Mouse (Mus musculus) ES-E14 (cell line): Measurements from ENCODE around the gene Hes6. TPM values are rescaled to one million over a fixed set of nuclear protein-coding genes. Genes with fewer than 3 reads are reported as not detected.

Source experiments
- DNase-seq: peaks from one replicate; pipeline ENCODE4 v3.0.0-alpha.2; 2013; ENCODE audit warnings: low read depth, low spot score
- H3K27ac ChIP-seq: 2 replicates; pipeline ENCODE4 v1.5.1; 2012; ENCODE audit warnings: low read depth, mild to moderate bottlenecking, low read length, moderate library complexity, mixed read lengths; ENCODE audit not compliant: poor library complexity, insufficient read depth, severe bottlenecking
- H3K36me3 ChIP-seq: 2 replicates; pipeline ENCODE4 v1.6.1; 2012; ENCODE audit warnings: mild to moderate bottlenecking, low read length, moderate library complexity, mixed read lengths; ENCODE audit not compliant: control insufficient read depth, poor library complexity, insufficient read depth, severe bottlenecking
- H3K4me1 ChIP-seq, 2 experiments: fragments of 150-350 bp in 1 of 2; sonication (generic) in 1 of 2; 2 replicates each; pipeline ENCODE4 v1.6.1; 2012; ENCODE audit warnings: low read length in 2 of 2, mild to moderate bottlenecking in 1 of 2, mixed read lengths in 1 of 2; ENCODE audit not compliant: control insufficient read depth in 2 of 2, insufficient read depth in 2 of 2, poor library complexity in 1 of 2
- H3K4me3 ChIP-seq, 2 experiments: fragments of 150-350 bp in 1 of 2; sonication (generic) in 1 of 2; 2 replicates each; pipeline ENCODE4 v1.5.1; 2012; ENCODE audit warnings: low read length in 2 of 2, low read depth in 1 of 2, mild to moderate bottlenecking in 1 of 2, mixed read lengths in 1 of 2; ENCODE audit not compliant: insufficient read depth in 1 of 2, poor library complexity in 1 of 2, severe bottlenecking in 1 of 2
- H3K9ac ChIP-seq: 2 replicates; pipeline ENCODE4 v1.6.1; 2012; ENCODE audit warnings: low read depth, mild to moderate bottlenecking, low read length, mixed read lengths; ENCODE audit not compliant: poor library complexity, insufficient read depth, severe bottlenecking
- H3K9me3 ChIP-seq: fragments of 150-350 bp; sonication (generic); 2 replicates; pipeline ENCODE4 v1.6.1; 2012; ENCODE audit warnings: low read depth, mild to moderate bottlenecking, low read length; ENCODE audit not compliant: control insufficient read depth, insufficient read depth
- CHD2 ChIP-seq: IDR thresholded peaks from 2 replicates; pipeline ENCODE4 v1.6.1; 2014; ENCODE audit warnings: mild to moderate bottlenecking, low read depth, low read length, inconsistent platforms
- HCFC1 ChIP-seq: IDR thresholded peaks from 2 replicates; pipeline ENCODE4 v1.6.1; 2012; ENCODE audit warnings: low read length, inconsistent platforms, borderline replicate concordance; ENCODE audit not compliant: insufficient read depth
- MAFK ChIP-seq: IDR thresholded peaks from 2 replicates; pipeline ENCODE4 v1.6.1; 2014; ENCODE audit warnings: mild to moderate bottlenecking, low read depth, low read length, inconsistent platforms; ENCODE audit not compliant: insufficient read depth
- ZC3H11A ChIP-seq: IDR thresholded peaks from 2 replicates; pipeline ENCODE4 v1.6.1; 2012; ENCODE audit warnings: low read depth, mild to moderate bottlenecking, inconsistent platforms, low read length, borderline replicate concordance
- ZNF384 ChIP-seq: IDR thresholded peaks from 2 replicates; pipeline ENCODE4 v1.6.1; 2012; ENCODE audit warnings: low read depth, low read length, inconsistent platforms
- in situ Hi-C, 2 experiments: fragments of 600-800 bp; cut with MboI; formaldehyde crosslinking; loops; one replicate each; pipeline ENCODE4 v1.15.1; 2025; ENCODE audit warnings: low sequenced_read_pairs in 2 of 2, inconsistent platforms in 1 of 2; ENCODE audit not compliant: unreplicated experiment in 2 of 2
- total RNA-seq: library from RNA; depleted of rRNA; stranded (reverse); fragments of 300-350 nt; gene quantifications from 2 replicates; pipeline ENCODE4 v1.2.3, GENCODE M21; 2012; rRNA removed

Gene Hes6
- total RNA-seq, 1 experiment, result 13.3 TPM

GRCm38 (mm10) chr1:91366215-91367108, 47.4 kb downstream of the Hes6 start, which contains the start of gene Erfe:
Gene Erfe, plus strand, starts transcription at chr1:91366430.
- TF ChIP-seq CHD2, result no peak
- TF ChIP-seq ZC3H11A, result no peak
- TF ChIP-seq HCFC1, result no peak
- no peak for TF ChIP-seq ZNF384
- TF ChIP-seq MAFK, result no peak
- DNase-seq, result peak; percentile 53
- H3K9ac ChIP-seq, result peak within 1 kb of the TSS; percentile 77
- H3K4me3 ChIP-seq, result peak within 1 kb of the TSS; percentile 75 to 83
- no peaks in the 10 kb centered on the region for H3K9me3 ChIP-seq
- in situ Hi-C loops, result no loop called here
- peaks cover 2 to 5% of the 10 kb centered on the region in 2 experiments; a peak in 2 of 4 replicates for H3K4me1 ChIP-seq
- peaks cover 8% of the 10 kb centered on the region; the same call in 1 of the 2 replicates for H3K36me3 ChIP-seq
- no peak within 1 kb of the TSS for H3K27ac ChIP-seq

GRCm38 (mm10) chr1:91365816-91366214, 48.0 kb downstream of the Hes6 start:
- in situ Hi-C loops, result no loop called here
- TF ChIP-seq ZC3H11A (no peak), MAFK (no peak), HCFC1 (no peak), CHD2 (no peak), ZNF384 (no peak)
- H3K9me3 ChIP-seq, result no peaks in the 10 kb centered on the region
- H3K9ac ChIP-seq, result no peak overlapping the region; the same call in 1 of the 2 replicates
- no peak for DNase-seq
- H3K4me3 ChIP-seq, result peak overlapping the region; percentile 28 to 75; a peak in 2 of 4 replicates
- peaks cover 3% of the 10 kb centered on the region; the same call in 1 of the 2 replicates for H3K36me3 ChIP-seq
- H3K27ac ChIP-seq, result no peak overlapping the region
- peaks cover 2 to 5% of the 10 kb centered on the region in 2 experiments; a peak in 2 of 4 replicates for H3K4me1 ChIP-seq

DNA sequence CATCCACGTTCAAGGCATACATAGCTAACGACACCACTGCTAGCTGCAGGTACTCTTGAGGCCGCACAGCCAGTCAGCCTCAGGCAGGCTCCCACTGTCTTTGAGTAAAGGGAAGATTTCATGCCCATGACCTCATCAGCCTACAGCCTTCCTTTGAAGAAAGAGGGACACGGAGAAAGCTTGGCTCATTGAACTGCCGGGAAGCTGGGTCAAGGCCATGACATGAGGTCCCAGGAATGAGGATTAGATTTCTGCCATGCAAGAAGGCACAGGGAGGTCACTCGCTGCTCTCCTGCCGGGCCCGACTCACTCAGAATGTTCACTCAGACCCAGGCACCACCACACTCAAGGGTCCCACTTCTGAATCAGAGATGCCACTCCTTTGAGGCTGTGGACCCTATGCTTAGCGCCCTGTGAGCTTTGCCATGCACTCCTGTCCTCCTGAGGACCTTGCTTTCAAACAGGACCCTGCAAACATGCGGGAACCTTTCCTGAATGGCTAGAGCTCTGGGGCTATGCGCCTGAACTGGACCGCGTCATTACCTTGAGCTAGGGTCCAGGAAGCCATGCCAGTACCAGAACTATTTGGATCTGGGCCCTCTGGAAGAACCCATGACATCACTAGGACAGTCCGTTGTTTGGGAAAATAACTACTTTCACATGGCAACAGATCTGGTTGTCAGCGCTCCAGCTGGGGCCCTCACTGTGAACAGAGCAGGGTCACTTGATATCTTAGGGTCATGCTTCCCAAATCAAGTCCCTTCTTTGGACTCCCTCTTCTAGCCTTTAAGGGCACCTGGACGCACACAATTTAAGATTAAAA, 48.8 kb downstream of the Hes6 start:
- Histone ChIP-seq H3K36me3 (peaks cover under 1% of the 10 kb centered on the region; the same call in 1 of the 2 replicates), H3K9me3 (no peaks in the 10 kb centered on the region), H3K4me3 (no peak overlapping the region), H3K4me1 (peaks cover 0 to 2% of the 10 kb centered on the region in 2 experiments; a peak in 1 of 4 replicates), H3K9ac (no peak overlapping the region), H3K27ac (no peak overlapping the region)
- TF ChIP-seq ZNF384 (no peak), MAFK (no peak), ZC3H11A (no peak), HCFC1 (no peak), CHD2 (no peak)
- DNase-seq, result no peak
- in situ Hi-C loops, result no loop called here

DNA sequence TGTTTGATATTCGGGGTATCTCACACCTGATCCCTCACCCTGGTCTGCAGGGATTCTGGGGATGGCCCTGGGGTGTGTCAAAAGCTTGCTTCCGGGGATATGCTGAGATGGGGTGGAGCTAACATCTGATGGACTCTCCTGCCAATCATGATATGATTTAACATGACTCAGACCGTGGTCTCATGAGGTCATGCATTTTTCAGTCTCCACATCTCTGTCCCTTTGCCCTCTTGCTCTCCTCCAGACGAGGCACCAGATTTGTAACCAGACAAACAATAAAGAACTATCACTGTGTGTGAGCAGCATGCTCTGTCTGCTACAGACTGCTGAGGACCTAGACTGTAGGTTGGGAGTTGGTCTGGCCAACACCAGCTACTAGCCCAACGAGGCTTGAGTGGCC, 51.7 kb downstream of the Hes6 start:
- Histone ChIP-seq H3K4me3 (no peak overlapping the region), H3K4me1 (no peaks in the 10 kb centered on the region), H3K9me3 (no peaks in the 10 kb centered on the region), H3K36me3 (no peaks in the 10 kb centered on the region), H3K27ac (no peak overlapping the region), H3K9ac (no peak overlapping the region)
- no peak for TF ChIP-seq CHD2
- TF ChIP-seq MAFK, result no peak
- TF ChIP-seq ZC3H11A, result no peak
- no peak for TF ChIP-seq HCFC1
- no peak for TF ChIP-seq ZNF384
- in situ Hi-C loops, result no loop called here
- DNase-seq, result no peak

Other genes with a start within 250 kb of the Hes6 start
- 0.21 and 0.40 TPM in 2 replicates for gene Ramp1, start 234.2 kb downstream of the Hes6 start, total RNA-seq
- 25.8 and 41.5 TPM in 2 replicates for gene Ube2f, start 163.7 kb downstream of the Hes6 start, total RNA-seq
- 11.2 and 12.0 TPM in 2 replicates for gene Scly, start 115.7 kb downstream of the Hes6 start, total RNA-seq
- gene Espnl, start 92.0 kb downstream of the Hes6 start, total RNA-seq, result 0.40 and 0.48 TPM in 2 replicates
- 1.6 and 2.2 TPM in 2 replicates for gene Klhl30, start 63.0 kb downstream of the Hes6 start, total RNA-seq
- gene Erfe, start 47.6 kb downstream of the Hes6 start, total RNA-seq, result 5.8 and 6.3 TPM in 2 replicates
- gene Ilkap, start 15.2 kb downstream of the Hes6 start, total RNA-seq, result 64.9 and 71.3 TPM in 2 replicates
- 0.42 and 0.58 TPM in 2 replicates for gene Per2, start 45.3 kb upstream of the Hes6 start, total RNA-seq
- 7.9 and 9.2 TPM in 2 replicates for gene Traf3ip1, start 80.6 kb upstream of the Hes6 start, total RNA-seq
- 10.3 and 12.2 TPM in 2 replicates for gene Asb1, start 126.5 kb upstream of the Hes6 start, total RNA-seq